In genomic region chr5:77581702-77582101, GRCm38 (mm10) we compare ENCODE assay signal across 11 mouse cellular contexts.
DNase-seq lines count a peak whose midpoint lies in the region; ATAC-seq lines count a peak whose summit lies in the region.
"Had no signal": no experiment of that assay in that cellular context is flagged by ENCODE, and none has a peak within 500 bp of the region (broad histone marks: within the 10 kb centered on the region; RNA-seq: fewer than 3 reads in every experiment).

No protein-coding gene starts in this region.

- no peak overlapping the region for H3K9ac ChIP-seq in embryonic facial prominence, embryonic 12.5 days
- no peak overlapping the region for H3K9ac ChIP-seq in kidney, embryonic 16.5 days (replicated peaks; ENCODE audit: low read length)
- no peak overlapping the region for H3K9ac ChIP-seq in embryonic facial prominence, embryonic 15.5 days
- H3K9ac ChIP-seq in limb, embryonic 12.5 days (replicated peaks), result 0 out of 2 replicates have a peak overlapping the region, but pooled peaks have one; percentile 14
- H3K9ac ChIP-seq: liver, postnatal 0 days had no signal

- WGBS in embryonic facial prominence, embryonic 12.5 days, result 51% methylated on average over 6 of the region's 6 CpGs
- WGBS in embryonic facial prominence, embryonic 10.5 days, result 68% methylated on average over 6 of the region's 6 CpGs
- 15% methylated on average over 6 of the region's 6 CpGs for WGBS in kidney, embryonic 16.5 days
- 33% methylated on average over 6 of the region's 6 CpGs for WGBS in embryonic facial prominence, embryonic 15.5 days
- 53% methylated on average over 6 of the region's 6 CpGs for WGBS in limb, embryonic 12.5 days

- ATAC-seq in embryonic facial prominence, embryonic 12.5 days (ENCODE audit: insufficient number of reproducible peaks, insufficient read depth, low FRiP score, low TSS enrichment), result no peak
- no peak for ATAC-seq in kidney, embryonic 16.5 days (ENCODE audit: low FRiP score, low TSS enrichment)
- no peak for ATAC-seq in embryonic facial prominence, embryonic 15.5 days (ENCODE audit: insufficient number of reproducible peaks, low FRiP score, low TSS enrichment, low read depth)
- ATAC-seq in limb, embryonic 12.5 days (ENCODE audit: insufficient number of reproducible peaks, insufficient read depth, low FRiP score, low TSS enrichment, low read depth), result no peak
- ATAC-seq: liver, postnatal 0 days had no signal

- no peak overlapping the region for H3K4me3 ChIP-seq in embryonic facial prominence, embryonic 12.5 days
- H3K4me3 ChIP-seq in embryonic facial prominence, embryonic 10.5 days, result no peak overlapping the region
- no peak overlapping the region for H3K4me3 ChIP-seq in kidney, embryonic 16.5 days (ENCODE audit: low read length)
- no peak overlapping the region for H3K4me3 ChIP-seq in embryonic facial prominence, embryonic 15.5 days (replicated peaks)
- no peak overlapping the region for H3K4me3 ChIP-seq in limb, embryonic 12.5 days (replicated peaks)

- no peak overlapping the region for H3K27ac ChIP-seq in embryonic facial prominence, embryonic 12.5 days
- no peak overlapping the region for H3K27ac ChIP-seq in embryonic facial prominence, embryonic 10.5 days (replicated peaks)
- no peak overlapping the region; the same call in 1 of the 2 replicates for H3K27ac ChIP-seq in kidney, embryonic 16.5 days (ENCODE audit: low read length)
- H3K27ac ChIP-seq in embryonic facial prominence, embryonic 15.5 days (replicated peaks), result peak overlapping the region; percentile 51; the same call in 1 of the 2 replicates
- H3K27ac ChIP-seq in limb, embryonic 12.5 days, result peak overlapping the region; percentile 41; the same call in 1 of the 2 replicates

- H3K27me3 ChIP-seq in embryonic facial prominence, embryonic 12.5 days, result no peaks in the 10 kb centered on the region
- H3K27me3 ChIP-seq in embryonic facial prominence, embryonic 10.5 days (replicated peaks; ENCODE audit: low read depth, poor library complexity, severe bottlenecking), result no peaks in the 10 kb centered on the region
- no peaks in the 10 kb centered on the region for H3K27me3 ChIP-seq in kidney, embryonic 16.5 days (ENCODE audit: insufficient read depth, low read length)
- no peaks in the 10 kb centered on the region for H3K27me3 ChIP-seq in embryonic facial prominence, embryonic 15.5 days
- no peaks in the 10 kb centered on the region for H3K27me3 ChIP-seq in limb, embryonic 12.5 days

- no peaks in the 10 kb centered on the region for H3K36me3 ChIP-seq in embryonic facial prominence, embryonic 12.5 days
- no peaks in the 10 kb centered on the region for H3K36me3 ChIP-seq in embryonic facial prominence, embryonic 10.5 days (replicated peaks)
- H3K36me3 ChIP-seq in kidney, embryonic 16.5 days (ENCODE audit: insufficient read depth, low read length), result no peaks in the 10 kb centered on the region
- no peaks in the 10 kb centered on the region for H3K36me3 ChIP-seq in embryonic facial prominence, embryonic 15.5 days
- no peaks in the 10 kb centered on the region for H3K36me3 ChIP-seq in limb, embryonic 12.5 days

- H3K4me1 ChIP-seq in embryonic facial prominence, embryonic 12.5 days, result peaks cover 24% of the 10 kb centered on the region
- H3K4me1 ChIP-seq in embryonic facial prominence, embryonic 10.5 days, result peaks cover 27% of the 10 kb centered on the region
- peaks cover 26% of the 10 kb centered on the region for H3K4me1 ChIP-seq in kidney, embryonic 16.5 days (ENCODE audit: insufficient read depth, low read length)
- peaks cover 20% of the 10 kb centered on the region for H3K4me1 ChIP-seq in embryonic facial prominence, embryonic 15.5 days
- peaks cover 24% of the 10 kb centered on the region for H3K4me1 ChIP-seq in limb, embryonic 12.5 days (replicated peaks)

- no peaks in the 10 kb centered on the region for H3K9me3 ChIP-seq in embryonic facial prominence, embryonic 12.5 days
- H3K9me3 ChIP-seq in embryonic facial prominence, embryonic 10.5 days, result no peaks in the 10 kb centered on the region
- no peaks in the 10 kb centered on the region for H3K9me3 ChIP-seq in kidney, embryonic 16.5 days (ENCODE audit: low read length)
- no peaks in the 10 kb centered on the region for H3K9me3 ChIP-seq in embryonic facial prominence, embryonic 15.5 days (replicated peaks)
- no peaks in the 10 kb centered on the region for H3K9me3 ChIP-seq in limb, embryonic 12.5 days

- no peak for DNase-seq in embryonic facial prominence, embryonic 10.5 days (ENCODE audit: low spot score)
- no peak for DNase-seq in kidney, postnatal 4 days
- DNase-seq in left cerebral cortex, adult 18-20 months (ENCODE audit: low spot score in 2 of 2), result no peak
- no peak for DNase-seq in right cerebral cortex, postnatal 10 days (ENCODE audit: low spot score in 2 of 2)
- DNase-seq: adrenal gland, adult 8-10 months; liver, postnatal 0 days; right cerebral cortex, postnatal 25 days had no signal

- H3K4me2 ChIP-seq in embryonic facial prominence, embryonic 12.5 days (replicated peaks), result peak overlapping the region; percentile 27
- H3K4me2 ChIP-seq in kidney, embryonic 16.5 days (replicated peaks; ENCODE audit: low read depth, low read length), result peak overlapping the region; percentile 39
- peak overlapping the region; percentile 42 for H3K4me2 ChIP-seq in embryonic facial prominence, embryonic 15.5 days (replicated peaks)
- peak overlapping the region; percentile 33 for H3K4me2 ChIP-seq in limb, embryonic 12.5 days

Comparison
In these comparisons a context has a peak if more than half of its experiments do, and no peak if none do; other contexts are left out.
1. H3K27ac ChIP-seq: peak in embryonic facial prominence, embryonic 15.5 days (single experiment) and limb, embryonic 12.5 days (single experiment); none in embryonic facial prominence, embryonic 12.5 days (single experiment), embryonic facial prominence, embryonic 10.5 days (single experiment) and kidney, embryonic 16.5 days (single experiment).
2. Peak in every context shown above with its lines, with median percentiles within 50 percentile points of each other: H3K4me2 ChIP-seq.